Mouse (Mus musculus): ENCODE measurements around the gene Il33. TPM values are rescaled to one million over a fixed set of nuclear protein-coding genes. Genes with fewer than 3 reads are reported as not detected.

Il33 gene
- polyA plus RNA-seq, 1 experiment = 3.1 TPM

DNA sequence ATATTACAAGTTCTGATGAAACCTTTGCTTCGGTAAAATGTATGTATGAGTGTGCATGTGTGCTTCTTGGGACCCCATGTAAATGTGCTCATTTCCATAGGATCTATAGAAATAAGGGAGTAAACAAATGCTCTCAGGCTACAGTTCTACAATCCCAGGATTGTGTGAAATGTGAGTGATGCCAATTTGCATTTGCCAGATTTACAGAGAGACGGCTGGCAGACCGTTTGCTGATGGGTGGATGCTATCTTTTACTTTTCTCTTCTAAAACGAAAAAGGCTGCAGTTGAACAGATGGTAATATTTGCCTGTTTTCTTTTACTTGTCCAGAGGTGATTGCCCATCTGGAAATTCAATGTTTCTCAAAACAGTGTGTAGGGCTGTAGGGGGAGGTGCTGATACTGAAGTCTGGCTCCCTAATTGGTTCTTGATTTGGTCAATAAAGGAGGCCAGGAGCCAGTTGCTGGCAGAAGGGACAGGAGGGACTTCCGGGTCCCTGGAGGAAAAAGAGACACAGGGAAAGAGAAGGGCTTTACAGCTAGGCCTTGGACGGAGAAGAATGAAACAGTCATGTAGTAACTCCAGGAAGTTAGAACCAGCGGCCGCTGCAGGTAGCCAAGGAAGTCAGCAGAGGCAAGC is 54.7 kb downstream of the Il33 start:
- no peaks in the 10 kb centered on the region for H3K4me1 ChIP-seq (ENCODE audit: control insufficient read depth, insufficient read depth, insufficient read length)
- 84% methylated on average over 8 of the region's 8 CpGs for WGBS
- no peaks in the 10 kb centered on the region for H3K27me3 ChIP-seq (ENCODE audit: control insufficient read depth, insufficient read depth, low read length)
- H3K4me3 ChIP-seq (ENCODE audit: extremely low read depth, insufficient read depth, insufficient read length) = no peak overlapping the region
- H3K36me3 ChIP-seq (ENCODE audit: control insufficient read depth, insufficient read depth, low read length) = no peaks in the 10 kb centered on the region
- H3K27ac ChIP-seq (ENCODE audit: insufficient read depth, low read length) = no peak overlapping the region
- no peak for DNase-seq (ENCODE audit: low read depth in 1 of 2, low spot score in 2 of 2)
- no peak for TF ChIP-seq CTCF (IDR thresholded peaks at IDR 0.05; ENCODE audit: extremely low read depth, insufficient read depth, insufficient read length, insufficient replicate concordance)
- TF ChIP-seq POLR2A (IDR thresholded peaks at IDR 0.05; ENCODE audit: low read depth, low read length) = no peak

DNA sequence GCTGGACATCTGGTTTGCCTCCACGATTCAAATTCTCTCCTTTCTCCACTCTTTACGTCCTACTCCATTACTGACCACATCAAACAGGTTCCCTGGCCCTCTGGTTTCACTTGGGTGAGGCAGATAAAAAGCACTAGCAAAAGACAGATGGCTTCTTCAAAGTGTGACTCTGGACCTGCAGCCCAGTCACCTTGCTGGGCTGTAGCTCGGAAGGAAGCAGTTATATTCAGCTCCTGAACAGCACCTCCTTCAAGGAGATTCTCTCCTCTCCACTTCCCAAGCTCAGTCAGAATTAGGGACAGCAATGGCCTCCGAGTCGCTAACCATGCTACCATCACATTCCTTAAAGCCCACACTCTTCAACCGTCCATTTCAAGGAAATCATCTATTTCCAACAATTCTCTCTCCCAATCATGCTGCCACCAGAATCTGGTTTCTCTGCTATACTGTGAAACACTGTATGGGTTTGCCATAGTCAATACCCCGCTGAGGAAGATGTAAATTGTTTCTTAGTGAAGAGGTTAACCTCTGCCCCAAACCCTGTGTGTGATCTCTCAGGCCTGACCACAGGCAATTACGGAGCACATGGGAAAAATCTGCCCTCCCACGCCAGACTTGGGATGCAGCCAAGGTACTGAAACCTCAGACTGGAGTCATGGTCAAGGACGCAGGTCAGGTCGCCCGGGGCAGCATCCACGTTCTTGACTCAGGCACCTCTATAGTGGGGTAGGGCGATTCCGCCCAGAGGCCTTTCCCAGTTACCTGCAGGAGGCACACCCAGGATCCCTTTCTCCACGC is 59.5 kb downstream of the Il33 start:
- TF ChIP-seq POLR2A (IDR thresholded peaks at IDR 0.05; ENCODE audit: low read depth, low read length) (no peak), CTCF (IDR thresholded peaks at IDR 0.05; ENCODE audit: extremely low read depth, insufficient read depth, insufficient read length, insufficient replicate concordance) (no peak)
- 80% methylated on average over 16 of the region's 16 CpGs for WGBS
- no peak for DNase-seq (ENCODE audit: low read depth in 1 of 2, low spot score in 2 of 2)
- Histone ChIP-seq H3K4me1 (ENCODE audit: control insufficient read depth, insufficient read depth, insufficient read length) (no peaks in the 10 kb centered on the region), H3K27me3 (ENCODE audit: control insufficient read depth, insufficient read depth, low read length) (no peaks in the 10 kb centered on the region), H3K36me3 (ENCODE audit: control insufficient read depth, insufficient read depth, low read length) (no peaks in the 10 kb centered on the region), H3K4me3 (ENCODE audit: extremely low read depth, insufficient read depth, insufficient read length) (no peak overlapping the region), H3K27ac (ENCODE audit: insufficient read depth, low read length) (no peak overlapping the region)

DNA sequence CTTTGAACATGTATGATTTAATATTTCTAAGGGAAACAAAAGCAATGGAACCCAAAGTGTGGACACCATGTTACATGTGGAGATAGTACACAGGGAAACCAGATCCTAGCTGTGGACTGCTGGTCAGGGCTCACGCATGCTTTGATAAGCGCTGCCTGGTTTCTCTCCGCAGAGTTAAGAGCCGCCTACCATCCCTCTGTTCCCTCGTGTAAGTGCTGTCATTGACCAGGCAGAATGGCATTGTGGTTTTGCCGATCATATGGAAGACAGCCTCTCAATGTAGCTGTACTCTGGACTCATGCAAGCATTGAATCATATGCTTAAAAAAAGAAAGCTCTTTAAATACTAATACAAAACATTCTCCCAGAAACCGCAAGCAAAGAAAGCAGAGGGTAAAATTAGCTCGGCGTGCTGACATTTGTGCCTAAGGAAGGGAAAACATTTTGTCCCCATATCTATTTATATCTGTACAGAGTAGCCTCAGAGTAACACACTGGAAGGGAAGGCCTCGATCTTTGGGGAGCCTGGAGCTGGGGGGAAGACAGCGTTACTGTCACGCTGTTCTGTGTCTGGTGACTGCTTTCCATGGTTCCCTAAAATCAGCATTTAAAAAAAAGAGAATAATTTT is 61.7 kb downstream of the Il33 start:
- Histone ChIP-seq H3K36me3 (ENCODE audit: control insufficient read depth, insufficient read depth, low read length) (no peaks in the 10 kb centered on the region), H3K27me3 (ENCODE audit: control insufficient read depth, insufficient read depth, low read length) (no peaks in the 10 kb centered on the region), H3K27ac (ENCODE audit: insufficient read depth, low read length) (no peak overlapping the region), H3K4me1 (ENCODE audit: control insufficient read depth, insufficient read depth, insufficient read length) (no peaks in the 10 kb centered on the region), H3K4me3 (ENCODE audit: extremely low read depth, insufficient read depth, insufficient read length) (no peak overlapping the region)
- TF ChIP-seq CTCF (IDR thresholded peaks at IDR 0.05; ENCODE audit: extremely low read depth, insufficient read depth, insufficient read length, insufficient replicate concordance) (no peak), POLR2A (IDR thresholded peaks at IDR 0.05; ENCODE audit: low read depth, low read length) (no peak)
- no peak for DNase-seq (ENCODE audit: low read depth in 1 of 2, low spot score in 2 of 2)
- 85% methylated on average over 12 of the region's 12 CpGs for WGBS

DNA sequence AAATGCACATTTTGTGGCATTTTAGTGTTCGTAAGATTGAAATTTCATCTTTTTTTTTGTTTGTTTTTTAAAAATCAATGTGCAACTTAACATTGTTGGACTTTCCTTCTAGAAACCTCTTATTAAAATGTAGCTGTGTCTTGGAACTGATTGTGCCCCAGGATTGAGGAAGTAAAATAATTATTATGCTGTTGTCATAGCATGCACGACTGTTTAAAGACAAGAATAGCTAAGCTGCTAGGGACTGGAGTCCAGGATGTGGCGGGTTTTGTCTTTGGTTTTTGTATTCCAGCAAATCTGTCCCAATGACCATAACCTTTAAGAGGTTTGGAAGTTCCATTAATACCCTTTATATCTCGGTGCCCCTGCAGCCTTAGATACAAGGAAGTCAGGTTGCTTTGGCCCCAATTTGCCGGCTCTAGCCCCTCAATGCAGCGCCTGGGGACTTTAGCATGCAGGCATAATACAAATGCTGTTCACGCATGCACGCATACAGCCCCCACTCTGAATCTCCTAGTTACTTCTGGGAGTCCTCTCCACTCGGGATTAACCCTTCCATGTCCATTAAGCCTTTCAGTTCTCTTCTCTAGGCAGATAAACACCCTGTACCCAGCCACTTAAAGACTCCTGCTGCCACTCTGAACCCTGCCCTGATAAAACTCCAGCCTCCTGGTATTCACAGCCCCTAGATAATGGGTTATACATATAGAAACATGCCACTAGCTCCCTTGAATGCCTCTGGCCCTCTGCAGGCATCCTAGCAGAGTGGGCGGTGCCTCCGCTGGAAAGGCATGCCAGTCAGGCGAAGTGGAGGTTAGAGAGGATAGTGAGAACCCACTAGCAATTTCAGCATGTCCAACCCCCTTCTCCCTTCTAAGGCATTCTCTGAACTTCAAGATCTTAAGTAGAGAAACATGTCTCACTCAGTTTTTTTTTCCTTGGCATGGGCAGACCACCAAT is 75.8 kb downstream of the Il33 start:
- no peak overlapping the region for H3K27ac ChIP-seq (ENCODE audit: insufficient read depth, low read length)
- no peak for DNase-seq (ENCODE audit: low read depth in 1 of 2, low spot score in 2 of 2)
- no peaks in the 10 kb centered on the region for H3K36me3 ChIP-seq (ENCODE audit: control insufficient read depth, insufficient read depth, low read length)
- H3K4me1 ChIP-seq (ENCODE audit: control insufficient read depth, insufficient read depth, insufficient read length) = no peaks in the 10 kb centered on the region
- WGBS = 63% methylated on average over 12 of the region's 12 CpGs
- no peak overlapping the region for H3K4me3 ChIP-seq (ENCODE audit: extremely low read depth, insufficient read depth, insufficient read length)
- TF ChIP-seq CTCF (IDR thresholded peaks at IDR 0.05; ENCODE audit: extremely low read depth, insufficient read depth, insufficient read length, insufficient replicate concordance) (no peak), POLR2A (IDR thresholded peaks at IDR 0.05; ENCODE audit: low read depth, low read length) (no peak)
- H3K27me3 ChIP-seq (ENCODE audit: control insufficient read depth, insufficient read depth, low read length) = no peaks in the 10 kb centered on the region

DNA sequence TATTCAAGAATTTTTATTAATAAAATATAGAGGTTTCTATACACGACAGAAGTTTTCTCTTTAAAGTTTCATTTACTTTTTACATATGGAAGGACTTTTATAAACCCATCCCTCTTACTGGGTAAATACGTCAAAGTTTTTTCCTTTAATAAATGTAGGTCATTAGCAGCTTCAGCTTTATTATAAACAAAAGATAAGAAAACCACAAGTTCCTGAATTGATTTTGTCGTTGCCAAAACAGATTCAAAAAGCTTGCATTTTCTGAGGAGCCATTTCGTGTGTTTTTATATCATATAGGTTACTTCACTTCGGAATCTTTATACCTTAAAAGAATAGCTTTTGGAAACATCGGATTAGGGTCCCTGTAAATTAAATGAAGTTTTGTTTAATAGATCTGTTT is 76.6 kb downstream of the Il33 start:
- DNase-seq (ENCODE audit: low read depth in 1 of 2, low spot score in 2 of 2) = no peak
- Histone ChIP-seq H3K27me3 (ENCODE audit: control insufficient read depth, insufficient read depth, low read length) (no peaks in the 10 kb centered on the region), H3K4me3 (ENCODE audit: extremely low read depth, insufficient read depth, insufficient read length) (no peak overlapping the region), H3K27ac (ENCODE audit: insufficient read depth, low read length) (no peak overlapping the region), H3K36me3 (ENCODE audit: control insufficient read depth, insufficient read depth, low read length) (no peaks in the 10 kb centered on the region), H3K4me1 (ENCODE audit: control insufficient read depth, insufficient read depth, insufficient read length) (no peaks in the 10 kb centered on the region)
- WGBS = 62% methylated on average over 6 of the region's 6 CpGs
- TF ChIP-seq POLR2A (IDR thresholded peaks at IDR 0.05; ENCODE audit: low read depth, low read length) (no peak), CTCF (IDR thresholded peaks at IDR 0.05; ENCODE audit: extremely low read depth, insufficient read depth, insufficient read length, insufficient replicate concordance) (no peak)

DNA sequence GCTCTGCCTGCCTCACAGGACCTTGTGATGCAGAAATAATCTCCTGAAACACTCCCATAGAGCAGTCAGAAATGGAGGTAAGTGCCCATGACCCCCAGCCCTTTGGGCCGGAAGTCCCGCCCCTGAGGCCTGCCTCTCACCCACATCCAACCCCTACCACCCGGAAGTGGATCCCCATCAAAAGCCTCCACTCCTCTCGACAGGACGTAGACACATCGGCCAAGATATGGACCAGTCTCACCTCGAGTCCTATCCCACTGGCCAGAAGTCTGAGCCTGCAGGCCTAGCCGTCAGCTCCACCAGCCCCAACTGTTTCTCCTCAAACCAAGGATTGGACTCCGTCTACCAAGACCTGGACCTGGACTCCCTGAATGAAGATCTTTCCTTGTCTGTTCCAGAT is 78.7 kb downstream of the Il33 start, which contains the start of gene Trpd52l3:
Gene Trpd52l3 (plus strand): TSS at position 170 of the 400 bp plus-strand sequence.
- TF ChIP-seq POLR2A (IDR thresholded peaks at IDR 0.05; ENCODE audit: low read depth, low read length) (no peak), CTCF (IDR thresholded peaks at IDR 0.05; ENCODE audit: extremely low read depth, insufficient read depth, insufficient read length, insufficient replicate concordance) (no peak)
- 89% methylated on average over 9 of the region's 9 CpGs for WGBS

More for the DNA sequence above, 78.7 kb downstream of the Il33 start, which contains the start of gene Trpd52l3:
- Histone ChIP-seq H3K4me1 (ENCODE audit: control insufficient read depth, insufficient read depth, insufficient read length) (no peaks in the 10 kb centered on the region), H3K27ac (ENCODE audit: insufficient read depth, low read length) (no peak within 1 kb of the TSS), H3K4me3 (ENCODE audit: extremely low read depth, insufficient read depth, insufficient read length) (no peak within 1 kb of the TSS), H3K36me3 (ENCODE audit: control insufficient read depth, insufficient read depth, low read length) (no peaks in the 10 kb centered on the region), H3K27me3 (ENCODE audit: control insufficient read depth, insufficient read depth, low read length) (no peaks in the 10 kb centered on the region)
- no peak for DNase-seq (ENCODE audit: low read depth in 1 of 2, low spot score in 2 of 2)

Data from spleen, adult 2 months (tissue).